Mouse (Mus musculus) cerebellum, adult (tissue): ENCODE measurements at regions not wholly inside any gene's neighbourhood (a gene's known extent, or its start where the extent isn't known, plus 50 kb on each side); places are given as distances from the start of the nearest gene placed in this dataset.

Source experiments
- ATAC-seq: cut with Nextera tagmentation; 2 replicates; pipeline ENCODE4 v1.9.2; 2017; ENCODE audit warnings: mild to moderate bottlenecking, moderate library complexity, mixed read lengths; ENCODE audit not compliant: insufficient number of reproducible peaks, low FRiP score, low TSS enrichment

DNA sequence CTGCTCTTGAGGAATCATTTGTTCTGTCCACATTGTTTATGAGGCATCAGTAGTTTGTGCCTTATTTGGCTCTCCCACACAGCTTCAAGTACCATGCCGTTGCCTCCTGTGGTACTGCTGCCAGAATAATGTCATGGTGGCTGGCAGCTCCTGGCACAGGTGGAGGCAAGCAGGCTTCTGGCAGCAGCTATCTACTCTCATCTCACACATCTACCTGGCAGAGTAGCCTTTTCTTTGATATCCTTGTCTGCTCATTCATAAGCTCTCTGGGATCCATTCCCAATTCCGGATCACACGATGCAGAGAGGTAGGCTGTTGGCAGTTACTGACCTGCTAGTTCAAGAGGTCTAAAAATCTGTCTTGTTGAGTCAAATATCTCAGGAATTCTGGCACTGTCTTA is 373.6 kb upstream of the Depdc1a start:
- ATAC-seq: peak; percentile 83

DNA sequence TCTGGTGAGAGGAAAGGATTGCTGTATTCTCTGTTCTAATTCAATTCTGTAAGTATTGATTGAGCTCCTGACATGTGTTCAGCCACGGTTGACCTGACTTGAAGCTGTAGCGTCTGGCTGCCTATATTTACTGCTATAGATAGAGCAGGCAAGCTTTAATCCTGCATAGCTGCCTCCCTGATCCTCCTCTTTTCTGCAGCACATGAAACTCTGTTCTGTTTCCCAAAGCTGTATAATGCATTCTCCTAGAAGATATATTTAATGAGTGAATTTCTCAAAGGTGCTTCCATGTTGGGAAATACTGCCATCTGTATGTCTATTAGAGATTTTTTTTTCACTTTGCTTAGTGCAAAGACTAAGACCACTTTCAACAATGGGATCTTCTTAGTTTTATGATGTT is 351.4 kb upstream of the Depdc1a start:
- ATAC-seq: no peak

DNA sequence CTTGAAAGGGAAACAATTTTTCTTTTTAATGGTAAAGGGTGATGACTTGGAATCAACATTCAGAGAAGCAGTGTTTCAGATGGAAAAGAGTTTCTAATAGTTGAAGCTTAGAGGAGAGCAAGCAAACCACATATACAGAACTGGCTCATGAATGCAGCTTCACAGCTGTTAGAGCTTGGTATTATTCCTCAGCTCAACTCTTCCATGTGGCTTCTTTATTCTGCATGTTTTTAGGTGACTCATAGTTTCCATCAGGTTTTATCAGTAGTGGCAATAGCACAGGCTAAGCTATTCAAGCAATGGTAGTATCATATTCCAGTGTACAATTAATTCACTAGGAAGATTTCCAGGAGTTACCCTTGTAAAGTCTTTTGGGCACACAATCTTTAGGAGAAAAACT is 313.7 kb upstream of the Depdc1a start:
- ATAC-seq: no peak

DNA sequence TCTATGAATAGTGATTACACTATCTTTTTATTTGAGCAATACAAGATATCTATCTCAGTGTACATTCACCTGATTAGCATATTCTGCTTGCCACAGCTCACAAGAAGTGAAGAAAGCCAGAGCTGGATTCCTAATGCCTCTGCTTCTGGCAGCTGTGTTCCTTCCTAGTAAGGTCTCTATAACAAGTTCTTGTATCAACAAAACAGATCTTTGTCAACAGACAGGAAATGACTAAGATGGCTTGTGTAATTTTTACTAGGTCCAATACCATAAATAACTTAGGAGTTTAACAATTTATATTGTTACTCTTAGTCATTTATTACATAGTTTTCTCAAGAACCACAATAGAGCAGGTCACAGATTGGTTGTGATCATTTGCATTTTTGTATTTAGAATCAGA is 302.0 kb upstream of the Depdc1a start:
- no peak for ATAC-seq
